Mouse (Mus musculus): ENCODE measurements around the gene Plch1.

GRCm38 (mm10) chr3:63772617-63773305 is 126.5 kb downstream of the Plch1 start:
- no peak for TF ChIP-seq POLR2A (IDR thresholded peaks at IDR 0.05; ENCODE audit: low read depth, low read length)
- no peak for TF ChIP-seq CTCF (conservative IDR thresholded peaks at IDR 0.05; ENCODE audit: insufficient read depth, insufficient read length, low read depth, low read length)
